Mouse (Mus musculus) intestine, embryonic 14.5 days (tissue): Measurements from ENCODE around the gene Fgfr2. TPM values are rescaled to one million over a fixed set of nuclear protein-coding genes. Genes with fewer than 3 reads are reported as not detected.

Experiments
- ATAC-seq: fragments of 200-750 bp; cut with Nextera tagmentation; replicated peaks from 2 replicates; pipeline ENCODE4 v1.8.0; 2017; ENCODE audit warnings: low read depth, moderate number of reproducible peaks, moderate TSS enrichment, moderate library complexity; ENCODE audit not compliant: low FRiP score, low TSS enrichment
- DNase-seq: peaks from one replicate; pipeline ENCODE4 v3.0.0-alpha.2; 2018; ENCODE audit warnings: low spot score
- H3K27ac ChIP-seq: fragments of 300-500 bp; sonication (generic); 2 replicates; pipeline ENCODE4 v1.5.1; 2014; ENCODE audit warnings: low read depth, mild to moderate bottlenecking, control low read depth
- H3K27me3 ChIP-seq: fragments of 300-500 bp; sonication (generic); replicated peaks from 2 replicates; pipeline ENCODE4 v1.6.1; 2014; ENCODE audit warnings: low read length, control low read depth; ENCODE audit not compliant: control insufficient read depth, insufficient read depth
- H3K36me3 ChIP-seq: fragments of 300-500 bp; sonication (generic); 2 replicates; pipeline ENCODE4 v1.6.1; 2014; ENCODE audit warnings: low read length, control low read depth; ENCODE audit not compliant: control insufficient read depth, insufficient read depth
- H3K4me1 ChIP-seq: fragments of 300-500 bp; sonication (generic); replicated peaks from 2 replicates; pipeline ENCODE4 v1.6.1; 2014; ENCODE audit warnings: low read length, control low read depth, mixed read lengths; ENCODE audit not compliant: control insufficient read depth, insufficient read depth
- H3K4me2 ChIP-seq: fragments of 300-500 bp; sonication (generic); 2 replicates; pipeline ENCODE4 v1.6.1; 2014; ENCODE audit warnings: low read length
- H3K4me3 ChIP-seq: fragments of 300-500 bp; sonication (generic); 2 replicates; pipeline ENCODE4 v1.5.1; 2014; ENCODE audit warnings: low read depth, low read length, control low read depth, mixed read lengths
- H3K9ac ChIP-seq: fragments of 300-500 bp; sonication (generic); 2 replicates; pipeline ENCODE4 v1.6.1; 2014; ENCODE audit warnings: mild to moderate bottlenecking, low read length
- H3K9me3 ChIP-seq: fragments of 300-500 bp; sonication (generic); 2 replicates; pipeline ENCODE4 v1.6.1; 2016; ENCODE audit warnings: low read length, control low read depth; ENCODE audit not compliant: control insufficient read depth
- WGBS: fragments of 180-500 bp; shearing (Covaris S2); extraction: QIAGEN DNeasy Blood & Tissue Kit; methylation state at CpG from one replicate; pipeline ENCODE4 v1.1.7; 2014; 5-methylcytosine and 5-hydroxymethylcytosine counted together
- polyA plus RNA-seq: library from polyadenylated mRNA; unstranded; fragments of >200 nt; fragmentation: Nextera tagmentation; extraction: Ambion mirVana; gene quantifications from 2 replicates; pipeline ENCODE4 v1.2.1, GENCODE M21; 2014

Fgfr2 gene
- polyA plus RNA-seq, 1 experiment from 2014 or later = 105 TPM

GRCm38 (mm10) chr7:132580511-132580910 lies 542.6 kb downstream of the Fgfr2 start:
- ATAC-seq (no peak), DNase-seq (no peak)
- Histone ChIP-seq H3K9me3 (no peaks in the 10 kb centered on the region), H3K4me2 (peak overlapping the region; percentile 18; the same call in 1 of the 2 replicates), H3K4me3 (no peak overlapping the region), H3K27me3 (no peaks in the 10 kb centered on the region), H3K27ac (peak overlapping the region; percentile 47; the same call in 1 of the 2 replicates), H3K36me3 (no peaks in the 10 kb centered on the region), H3K9ac (no peak overlapping the region), H3K4me1 (peaks cover 4% of the 10 kb centered on the region; the same call in 1 of the 2 replicates)
- 54% methylated on average over 6 of the region's 6 CpGs for WGBS

- no peak for DNase-seq
- H3K4me1 ChIP-seq = peaks cover 7% of the 10 kb centered on the region; the same call in 1 of the 2 replicates
- peak overlapping the region; percentile 56 for H3K4me2 ChIP-seq
- H3K27me3 ChIP-seq = no peaks in the 10 kb centered on the region
- no peaks in the 10 kb centered on the region for H3K36me3 ChIP-seq
- peak overlapping the region; percentile 37; the same call in 1 of the 2 replicates for H3K9ac ChIP-seq
- ATAC-seq = no peak
- peak overlapping the region; percentile 62 for H3K4me3 ChIP-seq
- H3K9me3 ChIP-seq = no peaks in the 10 kb centered on the region
- WGBS = 42% methylated on average over 4 of the region's 4 CpGs
- H3K27ac ChIP-seq = peak overlapping the region; percentile 95; the same call in 1 of the 2 replicates
These were observed 546.3 kb downstream of the Fgfr2 start for GRCm38 (mm10) chr7:132576891-132577290.

- no peaks in the 10 kb centered on the region for H3K27me3 ChIP-seq
- H3K4me1 ChIP-seq = peaks cover 7% of the 10 kb centered on the region; the same call in 1 of the 2 replicates
- DNase-seq (peak; percentile 95), ATAC-seq (peak; percentile 94)
- peak within 1 kb of the TSS; percentile 95 for H3K27ac ChIP-seq
- no peaks in the 10 kb centered on the region for H3K36me3 ChIP-seq
- under 1% methylated on average over 47 of the region's 49 CpGs for WGBS
- H3K4me3 ChIP-seq = peak within 1 kb of the TSS; percentile 62
- H3K4me2 ChIP-seq = peak within 1 kb of the TSS; percentile 56
- peak within 1 kb of the TSS; percentile 71 for H3K9ac ChIP-seq
- no peaks in the 10 kb centered on the region for H3K9me3 ChIP-seq
These were observed 547.0 kb downstream of the Fgfr2 start, which contains the start of gene Oat for GRCm38 (mm10) chr7:132576116-132576650. TSS of gene Oat (minus strand) at chr7:132576398.

GRCm38 (mm10) chr7:132575623-132576022 lies 547.5 kb downstream of the Fgfr2 start:
- Histone ChIP-seq H3K9me3 (no peaks in the 10 kb centered on the region), H3K4me2 (peak overlapping the region; percentile 56), H3K4me3 (peak overlapping the region; percentile 62), H3K9ac (peak overlapping the region; percentile 71), H3K4me1 (peaks cover 7% of the 10 kb centered on the region; the same call in 1 of the 2 replicates), H3K27me3 (no peaks in the 10 kb centered on the region), H3K36me3 (no peaks in the 10 kb centered on the region), H3K27ac (peak overlapping the region; percentile 95)
- ATAC-seq = peak; percentile 86
- WGBS = under 1% methylated on average over 13 of the region's 13 CpGs
- DNase-seq = peak; percentile 91

- Histone ChIP-seq H3K4me1 (0 out of 2 replicates have a peak, but pooled peaks cover 7% of the 10 kb centered on the region), H3K4me3 (peak overlapping the region; percentile 62), H3K27me3 (no peaks in the 10 kb centered on the region), H3K27ac (no peak overlapping the region), H3K36me3 (peaks cover 2% of the 10 kb centered on the region; the same call in 1 of the 2 replicates), H3K9ac (no peak overlapping the region; the same call in 1 of the 2 replicates), H3K9me3 (no peaks in the 10 kb centered on the region), H3K4me2 (peak overlapping the region; percentile 56)
- ATAC-seq (no peak), DNase-seq (no peak)
- 52% methylated on average over 5 of the region's 5 CpGs for WGBS
These were observed 548.5 kb downstream of the Fgfr2 start for GRCm38 (mm10) chr7:132574646-132575045.

- ATAC-seq (no peak), DNase-seq (no peak)
- peak overlapping the region; percentile 62 for H3K4me3 ChIP-seq
These were observed 549.9 kb downstream of the Fgfr2 start for GRCm38 (mm10) chr7:132573205-132573604.

GRCm38 (mm10) chr7:132572738-132573137 lies 550.4 kb downstream of the Fgfr2 start:
- Histone ChIP-seq H3K27ac (no peak overlapping the region), H3K9me3 (no peaks in the 10 kb centered on the region), H3K4me1 (0 out of 2 replicates have a peak, but pooled peaks cover 7% of the 10 kb centered on the region), H3K9ac (no peak overlapping the region), H3K4me2 (peak overlapping the region; percentile 56), H3K4me3 (peak overlapping the region; percentile 62; the same call in 1 of the 2 replicates), H3K36me3 (peaks cover 21% of the 10 kb centered on the region), H3K27me3 (no peaks in the 10 kb centered on the region)
- ATAC-seq (no peak), DNase-seq (no peak)
- 66% methylated on average over 3 of the region's 3 CpGs for WGBS

More at GRCm38 (mm10) chr7:132573205-132573604, 549.9 kb downstream of the Fgfr2 start:
- H3K9ac ChIP-seq = no peak overlapping the region
- H3K9me3 ChIP-seq = no peaks in the 10 kb centered on the region
- H3K27me3 ChIP-seq = no peaks in the 10 kb centered on the region
- H3K36me3 ChIP-seq = peaks cover 17% of the 10 kb centered on the region
- H3K27ac ChIP-seq = no peak overlapping the region
- peak overlapping the region; percentile 56 for H3K4me2 ChIP-seq
- WGBS = 68% methylated on average over 6 of the region's 6 CpGs
- 0 out of 2 replicates have a peak, but pooled peaks cover 7% of the 10 kb centered on the region for H3K4me1 ChIP-seq

- DNase-seq (no peak), ATAC-seq (no peak)
- 75% methylated on average over 8 of the region's 8 CpGs for WGBS
- Histone ChIP-seq H3K36me3 (peaks cover 33% of the 10 kb centered on the region), H3K4me2 (peak overlapping the region; percentile 56), H3K27me3 (no peaks in the 10 kb centered on the region), H3K9me3 (no peaks in the 10 kb centered on the region), H3K9ac (no peak overlapping the region), H3K27ac (no peak overlapping the region), H3K4me1 (0 out of 2 replicates have a peak, but pooled peaks cover 3% of the 10 kb centered on the region), H3K4me3 (no peak overlapping the region)
These were observed 551.7 kb downstream of the Fgfr2 start for GRCm38 (mm10) chr7:132571481-132571880.
